Mouse (Mus musculus): ENCODE measurements around the gene Rb1. TPM values are rescaled to one million over a fixed set of nuclear protein-coding genes. Genes with fewer than 3 reads are reported as not detected.

Gene Rb1
- polyA plus RNA-seq, 2 experiments, result 15.4 to 22.1 TPM

DNA sequence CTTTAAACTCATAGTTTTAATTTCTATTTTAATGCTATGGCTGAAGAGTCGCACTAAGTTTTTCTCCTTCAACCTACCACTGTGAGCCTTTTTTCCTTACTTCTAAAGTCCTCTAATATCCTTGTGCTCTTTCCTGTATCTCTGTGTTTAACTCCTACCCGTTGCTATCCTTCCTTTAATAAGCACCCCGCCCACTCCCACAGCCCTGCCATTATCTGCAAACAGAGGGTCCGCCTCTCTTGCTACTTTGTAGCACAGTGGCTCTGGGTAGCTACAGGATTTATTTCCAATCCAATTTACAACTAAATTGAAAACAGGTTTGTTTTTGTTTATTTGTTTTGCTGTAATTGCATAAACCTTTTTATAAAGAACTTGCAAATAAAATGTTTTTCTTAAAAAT lies 23.8 kb downstream of the Rb1 start:
- no peak overlapping the region for H3K4me2 ChIP-seq (ENCODE audit: low read depth)
- H3K9ac ChIP-seq (replicated peaks), result no peak overlapping the region
- DNase-seq (ENCODE audit: low read depth in 3 of 3, low spot score in 3 of 3), result no peak
- no peak overlapping the region for H3K4me3 ChIP-seq (ENCODE audit: insufficient read depth in 1 of 2, low read depth in 2 of 2, low read length in 2 of 2)
- H3K9me3 ChIP-seq (ENCODE audit: control insufficient read depth, low read length), result no peaks in the 10 kb centered on the region
- H3K27me3 ChIP-seq (ENCODE audit: control insufficient read depth, insufficient read depth, low read length), result no peaks in the 10 kb centered on the region
- 43% methylated on average over 4 of the region's 4 CpGs for WGBS (ENCODE audit: insufficient replicate concordance)
- H3K27ac ChIP-seq, result no peak overlapping the region
- ATAC-seq (ENCODE audit: insufficient read depth), result no peak
- TF ChIP-seq CTCF (IDR thresholded peaks at IDR 0.05; ENCODE audit: low read depth) (no peak), EP300 (IDR thresholded peaks at IDR 0.05; ENCODE audit: low read depth) (no peak)
- H3K4me1 ChIP-seq (replicated peaks; ENCODE audit: control insufficient read depth in 2 of 2, insufficient read depth in 2 of 2, low read length in 1 of 2), result no peaks in the 10 kb centered on the region; a peak in 1 of 4 replicates
- 0 out of 2 replicates have a peak, but pooled peaks cover 2% of the 10 kb centered on the region for H3K36me3 ChIP-seq (replicated peaks; ENCODE audit: control insufficient read depth, insufficient read depth, low read depth)

DNA sequence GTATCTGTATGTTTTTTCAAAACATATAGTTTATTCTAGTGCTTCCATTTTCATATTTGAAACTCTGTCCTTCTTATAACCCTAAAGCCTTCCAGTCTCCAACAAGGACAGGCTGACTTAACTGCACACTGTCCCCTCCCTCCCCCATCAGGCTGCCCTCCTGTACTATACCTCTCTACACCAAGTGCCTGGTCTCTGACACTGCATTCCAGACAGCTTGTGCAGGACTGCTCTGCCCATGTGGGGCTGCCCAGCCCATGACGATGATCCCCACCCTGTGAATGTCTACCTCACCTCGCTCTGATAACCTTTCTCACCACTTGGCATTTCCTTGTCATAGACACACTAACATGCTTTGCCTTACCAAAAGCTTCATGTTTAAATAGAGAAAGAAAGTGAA lies 30.1 kb downstream of the Rb1 start:
- ATAC-seq (ENCODE audit: insufficient read depth) (no peak), DNase-seq (ENCODE audit: low read depth in 3 of 3, low spot score in 3 of 3) (no peak)
- H3K4me3 ChIP-seq (ENCODE audit: insufficient read depth in 1 of 2, low read depth in 2 of 2, low read length in 2 of 2), result no peak overlapping the region
- H3K9me3 ChIP-seq (ENCODE audit: control insufficient read depth, low read length), result no peaks in the 10 kb centered on the region
- no peak for TF ChIP-seq EP300 (IDR thresholded peaks at IDR 0.05; ENCODE audit: low read depth)
- TF ChIP-seq CTCF (IDR thresholded peaks at IDR 0.05; ENCODE audit: low read depth), result no peak
- no peaks in the 10 kb centered on the region for H3K27me3 ChIP-seq (ENCODE audit: control insufficient read depth, insufficient read depth, low read length)
- H3K4me1 ChIP-seq (replicated peaks; ENCODE audit: control insufficient read depth in 2 of 2, insufficient read depth in 2 of 2, low read length in 1 of 2), result no peaks in the 10 kb centered on the region
- no peak overlapping the region for H3K27ac ChIP-seq
- H3K9ac ChIP-seq (replicated peaks), result no peak overlapping the region
- no peak overlapping the region for H3K4me2 ChIP-seq (ENCODE audit: low read depth)
- H3K36me3 ChIP-seq (replicated peaks; ENCODE audit: control insufficient read depth, insufficient read depth, low read depth), result peaks cover 5% of the 10 kb centered on the region; the same call in 1 of the 2 replicates
- WGBS (ENCODE audit: insufficient replicate concordance), result 66% methylated on average over 2 of the region's 2 CpGs

DNA sequence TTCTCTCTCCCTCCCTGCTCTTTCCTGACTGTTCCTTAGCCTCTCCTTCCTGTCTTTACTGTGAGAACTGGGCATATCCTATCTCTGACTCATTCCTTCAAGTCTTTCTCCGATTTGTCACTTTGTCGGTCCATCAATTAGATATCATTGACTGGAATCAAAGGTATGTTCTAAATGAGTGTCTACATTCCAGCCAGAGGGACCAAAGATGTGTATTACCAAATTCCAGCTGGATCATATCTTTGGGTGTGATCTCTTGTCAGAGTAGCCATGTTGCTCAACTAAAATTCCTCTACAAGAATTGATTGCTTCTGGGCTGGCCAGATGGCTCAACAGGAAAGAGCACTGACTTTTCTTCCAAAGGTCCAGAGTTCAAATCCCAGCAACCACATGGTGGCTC lies 32.0 kb downstream of the Rb1 start:
- no peak for DNase-seq (ENCODE audit: low read depth in 3 of 3, low spot score in 3 of 3)
- no peaks in the 10 kb centered on the region for H3K4me1 ChIP-seq (replicated peaks; ENCODE audit: control insufficient read depth in 2 of 2, insufficient read depth in 2 of 2, low read length in 1 of 2)
- H3K9me3 ChIP-seq (ENCODE audit: control insufficient read depth, low read length), result no peaks in the 10 kb centered on the region
- H3K27ac ChIP-seq, result no peak overlapping the region
- H3K27me3 ChIP-seq (ENCODE audit: control insufficient read depth, insufficient read depth, low read length), result no peaks in the 10 kb centered on the region
- WGBS (ENCODE audit: insufficient replicate concordance), result 94% methylated on average over 2 of the region's 2 CpGs
- TF ChIP-seq CTCF (IDR thresholded peaks at IDR 0.05; ENCODE audit: low read depth) (no peak), EP300 (IDR thresholded peaks at IDR 0.05; ENCODE audit: low read depth) (no peak)
- no peak overlapping the region for H3K4me3 ChIP-seq (ENCODE audit: insufficient read depth in 1 of 2, low read depth in 2 of 2, low read length in 2 of 2)
- H3K9ac ChIP-seq (replicated peaks), result no peak overlapping the region
- H3K36me3 ChIP-seq (replicated peaks; ENCODE audit: control insufficient read depth, insufficient read depth, low read depth), result peaks cover 5% of the 10 kb centered on the region; the same call in 1 of the 2 replicates
- ATAC-seq (ENCODE audit: insufficient read depth), result no peak
- no peak overlapping the region for H3K4me2 ChIP-seq (ENCODE audit: low read depth)

DNA sequence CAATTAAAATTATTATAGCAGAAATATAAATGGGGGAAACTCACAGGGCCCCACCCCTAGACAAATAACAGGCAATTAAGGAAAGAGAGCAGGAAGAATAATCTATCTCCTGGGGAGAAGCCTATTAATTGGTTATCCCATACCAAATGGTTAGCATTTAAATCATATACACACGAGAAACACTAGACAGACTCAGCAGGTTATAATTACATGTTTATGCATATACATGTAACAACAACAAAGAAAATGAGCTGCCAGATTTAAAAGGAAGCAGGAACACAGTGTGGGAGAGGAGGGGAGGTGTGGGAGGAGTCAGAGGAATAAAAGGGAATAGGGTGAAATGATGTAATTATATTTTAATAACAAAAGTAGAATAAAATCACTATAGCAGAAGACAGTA lies 33.2 kb downstream of the Rb1 start:
- Histone ChIP-seq H3K9me3 (ENCODE audit: control insufficient read depth, low read length) (no peaks in the 10 kb centered on the region), H3K9ac (replicated peaks) (no peak overlapping the region), H3K4me2 (ENCODE audit: low read depth) (no peak overlapping the region), H3K4me1 (replicated peaks; ENCODE audit: control insufficient read depth in 2 of 2, insufficient read depth in 2 of 2, low read length in 1 of 2) (no peaks in the 10 kb centered on the region), H3K27ac (no peak overlapping the region), H3K4me3 (ENCODE audit: insufficient read depth in 1 of 2, low read depth in 2 of 2, low read length in 2 of 2) (no peak overlapping the region), H3K36me3 (replicated peaks; ENCODE audit: control insufficient read depth, insufficient read depth, low read depth) (peaks cover 6% of the 10 kb centered on the region; the same call in 1 of the 2 replicates), H3K27me3 (ENCODE audit: control insufficient read depth, insufficient read depth, low read length) (no peaks in the 10 kb centered on the region)
- ATAC-seq (ENCODE audit: insufficient read depth) (no peak), DNase-seq (ENCODE audit: low read depth in 3 of 3, low spot score in 3 of 3) (no peak)
- WGBS (ENCODE audit: insufficient replicate concordance), result 59% methylated on average over 1 of the region's 1 CpGs
- TF ChIP-seq EP300 (IDR thresholded peaks at IDR 0.05; ENCODE audit: low read depth) (no peak), CTCF (IDR thresholded peaks at IDR 0.05; ENCODE audit: low read depth) (no peak)

DNA sequence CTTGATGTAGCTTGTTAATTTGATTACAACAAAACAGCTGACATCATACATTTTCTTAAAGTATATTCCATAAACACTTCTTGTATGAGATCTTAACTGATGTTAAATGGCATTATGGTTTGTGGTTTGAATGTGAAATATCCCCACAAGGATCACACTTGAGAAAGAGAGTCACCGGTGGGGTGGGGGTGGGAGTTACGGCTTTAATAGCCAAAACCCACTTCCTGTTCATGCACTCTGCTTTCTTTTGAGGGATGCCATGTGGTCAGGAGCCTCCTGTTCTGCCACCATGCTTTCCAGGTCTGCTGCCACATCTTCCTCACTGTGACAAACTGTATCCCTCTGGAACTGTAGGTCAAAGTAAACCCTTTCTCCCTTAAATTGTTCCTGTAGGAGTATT lies 35.7 kb downstream of the Rb1 start:
- H3K27me3 ChIP-seq (ENCODE audit: control insufficient read depth, insufficient read depth, low read length), result no peaks in the 10 kb centered on the region
- WGBS (ENCODE audit: insufficient replicate concordance), result 43% methylated on average over 2 of the region's 2 CpGs
- no peaks in the 10 kb centered on the region for H3K9me3 ChIP-seq (ENCODE audit: control insufficient read depth, low read length)
- no peak overlapping the region for H3K27ac ChIP-seq
- no peak overlapping the region for H3K4me2 ChIP-seq (ENCODE audit: low read depth)
- no peak overlapping the region for H3K9ac ChIP-seq (replicated peaks)
- no peaks in the 10 kb centered on the region for H3K4me1 ChIP-seq (replicated peaks; ENCODE audit: control insufficient read depth in 2 of 2, insufficient read depth in 2 of 2, low read length in 1 of 2)
- peaks cover 6% of the 10 kb centered on the region; the same call in 1 of the 2 replicates for H3K36me3 ChIP-seq (replicated peaks; ENCODE audit: control insufficient read depth, insufficient read depth, low read depth)
- DNase-seq (ENCODE audit: low read depth in 3 of 3, low spot score in 3 of 3) (no peak), ATAC-seq (ENCODE audit: insufficient read depth) (no peak)
- TF ChIP-seq CTCF (IDR thresholded peaks at IDR 0.05; ENCODE audit: low read depth), result no peak
- TF ChIP-seq EP300 (IDR thresholded peaks at IDR 0.05; ENCODE audit: low read depth), result no peak
- no peak overlapping the region for H3K4me3 ChIP-seq (ENCODE audit: insufficient read depth in 1 of 2, low read depth in 2 of 2, low read length in 2 of 2)
